Mouse (Mus musculus) gastrocnemius, adult 18-20 months (tissue): Measurements from ENCODE around the gene Cyp2b10. TPM values are rescaled to one million over a fixed set of nuclear protein-coding genes. Genes with fewer than 3 reads are reported as not detected.
"Not testable (repeated sequence)": the region's sequence is repeated elsewhere in the genome, so short reads cannot be mapped to it uniquely, and the experiment has no call there.

Experiments used
- DNase-seq: peaks from one replicate; pipeline ENCODE4 v3.0.0; 2021; ENCODE audit warnings: low spot score
- total RNA-seq, 2 experiments: library from RNA; stranded (reverse); gene quantifications; 2 replicates each; pipeline ENCODE4 v1.2.3; 2021

The Cyp2b10 gene
- total RNA-seq, 2 experiments from 2014 or later = not detected

DNA sequence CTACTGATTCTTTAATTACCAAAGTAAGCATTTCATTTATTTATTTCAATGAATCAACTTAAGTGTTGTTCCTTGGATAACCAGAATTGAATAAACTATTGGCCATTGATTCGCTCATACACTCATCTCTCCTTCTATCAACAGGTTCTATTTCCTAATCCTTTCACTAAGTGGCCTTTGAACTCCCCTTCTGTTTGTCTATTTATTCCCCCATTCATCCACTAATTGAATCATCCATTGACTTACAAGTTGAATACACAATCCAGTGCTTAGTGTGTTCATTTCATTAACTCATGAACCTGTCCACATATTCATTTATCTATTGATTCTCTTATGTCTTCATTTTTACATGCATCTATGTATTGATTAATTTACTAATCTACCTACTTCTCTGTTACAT lies 18.7 kb downstream of the Cyp2b10 start:
- no peak for DNase-seq

DNA sequence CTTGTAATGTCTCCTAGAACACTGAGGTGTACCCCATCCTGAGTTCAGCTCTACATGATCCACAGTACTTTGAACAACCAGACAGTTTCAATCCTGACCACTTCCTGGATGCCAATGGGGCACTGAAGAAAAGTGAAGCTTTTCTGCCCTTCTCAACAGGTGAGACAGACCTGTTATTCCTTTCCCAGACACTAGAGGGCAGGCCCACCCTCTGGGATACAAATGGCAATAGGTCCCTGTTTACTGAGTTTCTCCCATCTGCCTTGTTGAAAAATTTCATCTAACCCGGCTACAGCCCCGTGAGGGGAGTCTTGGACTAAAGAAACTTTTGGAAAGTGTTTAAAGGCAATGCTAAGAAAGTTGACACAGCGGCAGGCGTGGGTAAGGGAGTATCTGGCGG lies 19.9 kb downstream of the Cyp2b10 start:
- DNase-seq = not testable (repeated sequence)

- DNase-seq = no peak
Observed at GRCm38 (mm10) chr7:25919467-25919866, 22.0 kb downstream of the Cyp2b10 start.

GRCm38 (mm10) chr7:25945274-25945673 lies 47.9 kb downstream of the Cyp2b10 start:
- no peak for DNase-seq

Other genes starting within 250 kb of the Cyp2b10 start
- 100 to 1,000 TPM; 134 to 137 TPM for gene Bckdha, start 238.6 kb upstream of the Cyp2b10 start, total RNA-seq
- gene Exosc5, start 238.5 kb upstream of the Cyp2b10 start, total RNA-seq = 10 to 100 TPM; 19.9 to 21.3 TPM
- gene Tmem91, start 222.5 kb upstream of the Cyp2b10 start, total RNA-seq = not detected
- gene B9d2, start 216.8 kb upstream of the Cyp2b10 start, total RNA-seq = 1 to 10 TPM; 7.3 to 7.8 TPM
- 1 to 10 TPM; 3.9 to 7.8 TPM for gene Tgfb1, start 210.6 kb upstream of the Cyp2b10 start, total RNA-seq
- 10 to 100 TPM; 42.1 to 43.5 TPM for gene Ccdc97, start 178.5 kb upstream of the Cyp2b10 start, total RNA-seq
- 10 to 100 TPM; 69.1 to 73.4 TPM for gene Hnrnpul1, start 142.9 kb upstream of the Cyp2b10 start, total RNA-seq
- gene Axl, start 108.9 kb upstream of the Cyp2b10 start, total RNA-seq = 10 to 100 TPM; 27.6 to 42.7 TPM
- gene Cyp2s1, start 80.7 kb upstream of the Cyp2b10 start, total RNA-seq = under 1 TPM; 0.16 to 0.28 TPM
- not detected for gene Cyp2b13, start 163.9 kb downstream of the Cyp2b10 start, total RNA-seq